Mouse (Mus musculus): ENCODE results near the gene Mknk2. TPM values are rescaled to one million over a fixed set of nuclear protein-coding genes. Genes with fewer than 3 reads are reported as not detected.

Mknk2 gene
- polyA plus RNA-seq, 1 experiment from 2014 or later: 124 TPM

DNA sequence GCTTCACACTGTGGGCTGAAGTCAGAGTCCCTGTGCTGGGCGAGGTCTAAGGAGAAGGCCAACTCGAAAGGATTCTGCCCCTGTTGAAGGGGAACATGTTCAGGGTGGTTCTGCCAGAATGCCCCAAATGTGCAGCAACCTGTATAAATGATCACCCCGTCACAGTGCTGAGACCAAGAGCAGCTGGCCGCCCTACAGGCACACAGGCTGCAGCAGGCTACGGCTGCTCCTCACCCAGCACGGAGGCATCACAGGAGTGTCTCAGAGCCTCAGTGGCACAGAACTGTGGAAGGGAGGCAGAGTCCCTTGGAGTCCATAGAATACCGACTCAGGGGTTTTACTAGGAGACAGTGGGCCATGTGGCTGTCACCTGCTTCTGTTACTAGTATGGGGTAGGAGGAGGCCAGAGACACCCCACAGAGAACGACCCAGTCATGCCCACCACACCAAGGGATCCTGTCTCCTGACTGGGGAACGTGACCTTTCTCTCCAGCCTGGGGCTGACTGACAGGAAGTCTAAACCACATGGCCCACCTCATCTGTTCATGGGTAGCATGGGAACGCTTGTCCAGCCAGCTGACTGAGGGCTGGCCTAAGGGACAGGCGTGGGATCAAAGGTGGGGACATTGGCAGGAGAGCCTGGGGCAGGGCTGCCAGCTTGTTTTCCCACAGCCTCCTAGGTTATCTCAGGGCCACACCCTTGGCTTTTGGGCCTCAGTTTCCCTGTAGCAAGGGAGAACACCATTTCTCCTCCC lies 5.8 kb downstream of the Mknk2 start:
- no peak for ATAC-seq
- no peak for TF ChIP-seq CTCF (IDR thresholded peaks at IDR 0.05)
- in situ Hi-C loops (cut with MboI; ENCODE audit: low pct_unique_long_range_greater_than_20kb): no loop called here
- CTCF ChIA-PET: interaction anchor here (7.0 kb wide), 1 partner anchor 11 kb away, joined by 52 read pairs; no protein-coding TSS in a partner anchor
- POLR2A ChIA-PET: interaction anchor here (1.4 kb wide), 1 partner anchor 10 kb away, joined by 3 read pairs; no protein-coding TSS in a partner anchor
- H3K27me3 ChIP-seq: no peaks in the 10 kb centered on the region
- DNase-seq (ENCODE audit: low read depth, low spot score): no peak

GRCm38 (mm10) chr10:80671251-80671650 lies 6.7 kb downstream of the Mknk2 start:
- CTCF ChIA-PET: interaction anchor here (2.4 kb wide), 1 partner anchor 11 kb away, joined by 7 read pairs; no protein-coding TSS in a partner anchor
- ATAC-seq (no peak), DNase-seq (ENCODE audit: low read depth, low spot score) (no peak)
- H3K27me3 ChIP-seq: no peaks in the 10 kb centered on the region
- POLR2A ChIA-PET: no interaction called here
- TF ChIP-seq CTCF (IDR thresholded peaks at IDR 0.05): no peak
- in situ Hi-C loops (cut with MboI; ENCODE audit: low pct_unique_long_range_greater_than_20kb): no loop called here

DNA sequence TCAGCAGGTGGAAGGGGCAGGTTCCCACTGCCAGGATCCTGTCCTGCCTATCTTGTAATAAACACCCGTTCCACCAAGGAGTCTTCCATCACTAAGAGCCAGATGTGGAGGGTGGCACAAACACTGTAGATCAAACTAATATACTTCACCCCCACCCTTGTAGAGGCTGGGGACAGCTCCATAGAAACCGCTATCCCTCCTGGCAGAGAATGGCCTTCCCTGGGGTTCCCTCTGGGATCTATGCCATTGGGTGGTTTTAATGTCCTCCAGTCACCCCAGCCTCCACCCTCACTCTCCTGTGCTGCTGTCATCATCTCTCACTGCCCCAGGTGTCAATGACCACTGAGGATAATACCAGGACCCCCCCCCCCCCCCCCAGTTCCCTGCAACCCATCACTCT lies 7.4 kb downstream of the Mknk2 start:
- DNase-seq (ENCODE audit: low read depth, low spot score): no peak
- no peak for ATAC-seq
- no peaks in the 10 kb centered on the region for H3K27me3 ChIP-seq
- CTCF ChIA-PET: interaction anchor here (1.4 to 2.4 kb wide), 2 partner anchors 8 to 10 kb away, joined by 3 to 7 read pairs; no protein-coding TSS in a partner anchor
- TF ChIP-seq CTCF (IDR thresholded peaks at IDR 0.05): no peak
- POLR2A ChIA-PET: interaction anchor here (1.0 kb wide), 1 partner anchor 48 kb away, joined by 3 read pairs; the partner anchor contains the start of gene Csnk1g2
- in situ Hi-C loops (cut with MboI; ENCODE audit: low pct_unique_long_range_greater_than_20kb): no loop called here

DNA sequence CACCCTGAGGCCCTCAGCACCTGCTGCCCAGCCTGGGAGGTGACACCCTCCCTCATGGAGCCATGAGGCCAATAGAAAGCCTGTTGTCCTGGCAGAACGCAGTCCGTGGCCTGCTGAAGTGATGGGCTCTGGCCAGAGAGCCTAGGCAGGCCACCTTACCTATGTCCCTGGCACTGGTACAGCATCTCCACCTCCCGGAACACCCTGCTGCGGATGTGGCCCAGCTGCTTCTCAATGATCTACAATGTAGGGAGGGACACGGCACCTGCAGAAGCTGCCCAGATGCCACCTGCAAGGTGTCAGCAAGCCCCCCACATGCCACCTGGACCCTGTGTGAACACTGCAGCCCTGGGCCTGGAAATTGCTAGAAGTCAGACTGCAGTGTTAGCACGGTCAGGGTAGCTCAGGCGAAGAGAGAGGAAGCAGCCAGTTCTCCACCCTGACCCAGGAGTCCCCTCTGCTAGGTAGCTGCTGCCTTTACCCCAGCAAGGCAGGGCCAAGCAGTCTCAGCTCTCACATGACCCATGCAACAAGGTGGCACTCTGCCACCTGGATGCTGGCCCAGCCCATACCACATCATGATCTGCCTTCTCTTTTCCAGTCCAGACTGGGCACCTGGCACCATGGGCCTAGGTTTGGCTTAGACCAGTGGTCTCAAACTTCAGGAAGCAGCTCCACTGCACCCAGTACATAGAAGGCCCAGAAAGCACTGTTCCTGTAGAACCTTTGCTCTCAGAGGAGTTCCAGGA lies 8.0 kb downstream of the Mknk2 start:
- TF ChIP-seq CTCF (IDR thresholded peaks at IDR 0.05): no peak
- H3K27me3 ChIP-seq: no peaks in the 10 kb centered on the region
- DNase-seq (ENCODE audit: low read depth, low spot score) (no peak), ATAC-seq (no peak)
- ChIA-PET CTCF (interaction anchor here (1.4 to 2.4 kb wide), 2 partner anchors 9 kb away, joined by 3 to 7 read pairs; no protein-coding TSS in a partner anchor), POLR2A (interaction anchor here (1.0 kb wide), 1 partner anchor 47 kb away, joined by 3 read pairs; the partner anchor contains the start of gene Csnk1g2)
- in situ Hi-C loops (cut with MboI; ENCODE audit: low pct_unique_long_range_greater_than_20kb): no loop called here

DNA sequence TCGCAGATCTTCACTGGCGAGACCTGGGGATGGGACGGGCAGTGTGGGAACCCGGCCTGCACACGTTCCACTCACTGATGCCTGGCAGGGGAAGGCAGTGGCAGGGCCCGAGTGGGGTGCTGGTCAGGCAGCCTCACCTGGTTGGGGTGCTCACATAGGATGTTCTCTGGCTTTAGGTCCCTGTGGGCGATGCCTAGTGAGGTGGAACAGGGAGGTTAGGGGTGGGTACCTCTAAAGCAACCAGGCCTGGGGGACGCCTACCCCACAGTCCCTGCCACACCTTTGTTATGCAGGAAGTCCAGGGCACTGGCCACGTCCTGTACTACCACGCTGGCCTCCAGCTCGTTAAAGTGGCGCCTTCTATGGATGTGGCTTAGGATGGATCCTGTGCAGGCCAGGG lies 8.9 kb downstream of the Mknk2 start:
- in situ Hi-C loops (cut with MboI; ENCODE audit: low pct_unique_long_range_greater_than_20kb): no loop called here
- ChIA-PET CTCF (interaction anchor here (1.4 to 2.4 kb wide), 2 partner anchors 8 to 10 kb away, joined by 3 to 7 read pairs; no protein-coding TSS in a partner anchor), POLR2A (interaction anchor here (7.5 kb wide), 1 partner anchor 9 kb away, joined by 78 read pairs; the partner anchor contains the start of gene Mknk2)
- no peak for TF ChIP-seq CTCF (IDR thresholded peaks at IDR 0.05)
- no peaks in the 10 kb centered on the region for H3K27me3 ChIP-seq
- ATAC-seq (no peak), DNase-seq (ENCODE audit: low read depth, low spot score) (no peak)

- no peaks in the 10 kb centered on the region for H3K27me3 ChIP-seq
- ChIA-PET CTCF (no interaction called here), POLR2A (interaction anchor here (7.5 kb wide), 1 partner anchor 9 kb away, joined by 78 read pairs; the partner anchor contains the start of gene Mknk2)
- in situ Hi-C loops (cut with MboI; ENCODE audit: low pct_unique_long_range_greater_than_20kb): no loop called here
- TF ChIP-seq CTCF (IDR thresholded peaks at IDR 0.05): no peak
- ATAC-seq: no peak
- no peak for DNase-seq (ENCODE audit: low read depth, low spot score)
Measured at GRCm38 (mm10) chr10:80668614-80669013, 9.3 kb downstream of the Mknk2 start.

- POLR2A ChIA-PET: interaction anchor here (7.5 kb wide), 1 partner anchor 11 kb away, joined by 78 read pairs; the partner anchor contains the start of gene Mknk2
- TF ChIP-seq CTCF (IDR thresholded peaks at IDR 0.05): no peak
- DNase-seq (ENCODE audit: low read depth, low spot score) (no peak), ATAC-seq (no peak)
- CTCF ChIA-PET: interaction anchor here (0.8 to 1.3 kb wide), 3 partner anchors 8 to 89 kb away, joined by 3 to 4 read pairs (median 4); partner anchors contain the start of gene Mknk2
- no peaks in the 10 kb centered on the region for H3K27me3 ChIP-seq
- in situ Hi-C loops (cut with MboI; ENCODE audit: low pct_unique_long_range_greater_than_20kb): no loop called here
Measured at GRCm38 (mm10) chr10:80666837-80667412, 11.0 kb downstream of the Mknk2 start.

DNA sequence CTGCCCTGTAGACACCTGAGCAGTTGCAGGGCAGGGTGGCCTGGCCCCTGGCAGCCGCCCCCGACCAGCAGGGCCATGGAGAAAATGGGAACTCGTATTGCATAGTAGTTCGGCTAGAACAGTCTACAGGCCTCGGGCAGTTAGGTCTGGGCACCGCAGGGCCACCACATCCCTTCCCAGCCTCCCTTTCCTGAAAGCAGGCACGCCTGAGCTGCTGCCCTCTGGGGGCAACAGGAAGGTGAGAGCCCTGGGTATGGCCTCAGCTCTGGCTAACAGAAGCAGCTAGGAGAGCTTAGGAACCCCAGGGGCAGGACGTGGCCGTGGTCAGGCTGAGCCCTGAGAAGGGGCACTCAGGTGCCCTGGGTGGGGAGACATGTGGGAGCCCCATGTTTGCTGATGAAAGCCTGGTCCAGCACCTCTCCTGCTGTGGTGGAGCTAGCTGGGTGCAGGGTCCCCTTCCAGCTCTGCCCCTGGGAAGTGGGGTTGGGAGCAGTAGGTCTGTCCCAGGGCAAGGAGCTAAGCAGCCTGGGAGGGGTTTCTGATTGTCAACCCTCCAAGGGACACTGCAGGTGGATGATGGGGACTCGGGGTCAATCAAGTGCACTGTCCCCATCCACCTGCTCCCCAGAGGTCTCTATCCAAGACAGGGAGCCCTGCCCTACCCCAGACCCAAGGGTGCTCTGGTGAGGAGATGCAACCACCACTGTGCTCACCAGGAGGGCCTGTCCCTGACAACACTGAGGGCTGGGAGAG lies 11.8 kb downstream of the Mknk2 start:
- no peak for DNase-seq (ENCODE audit: low read depth, low spot score)
- peak; percentile 1 for ATAC-seq
- POLR2A ChIA-PET: interaction anchor here (7.5 kb wide), 1 partner anchor 12 kb away, joined by 78 read pairs; the partner anchor contains the start of gene Mknk2
- no peaks in the 10 kb centered on the region for H3K27me3 ChIP-seq
- CTCF ChIA-PET: interaction anchor here (0.8 to 1.7 kb wide), 4 partner anchors 9 to 89 kb away, joined by 3 to 7 read pairs (median 4); partner anchors contain the start of gene Mknk2
- no peak for TF ChIP-seq CTCF (IDR thresholded peaks at IDR 0.05)
- in situ Hi-C loops (cut with MboI; ENCODE audit: low pct_unique_long_range_greater_than_20kb): no loop called here

- H3K27me3 ChIP-seq: no peaks in the 10 kb centered on the region
- no peak for ATAC-seq
- in situ Hi-C loops (cut with MboI; ENCODE audit: low pct_unique_long_range_greater_than_20kb): no loop called here
- ChIA-PET POLR2A (interaction anchor here (7.5 kb wide), 1 partner anchor 12 kb away, joined by 78 read pairs; the partner anchor contains the start of gene Mknk2), CTCF (interaction anchor here (1.3 to 1.7 kb wide), 3 partner anchors 10 to 87 kb away, joined by 3 to 7 read pairs (median 4); no protein-coding TSS in a partner anchor)
- no peak for TF ChIP-seq CTCF (IDR thresholded peaks at IDR 0.05)
- no peak for DNase-seq (ENCODE audit: low read depth, low spot score)
Measured at GRCm38 (mm10) chr10:80665459-80665858, 12.5 kb downstream of the Mknk2 start.
